Mouse (Mus musculus) myocyte (in vitro differentiated cells): ENCODE data around the gene Vgll4. TPM values are rescaled to one million over a fixed set of nuclear protein-coding genes. Genes with fewer than 3 reads are reported as not detected.

ENCODE experiments used
- H3K27me3 ChIP-seq: one replicate; pipeline ENCODE4 v1.6.1; 2011; ENCODE audit not compliant: control insufficient read depth, insufficient read depth, insufficient read length
- H3K36me3 ChIP-seq: one replicate; pipeline ENCODE4 v1.6.1; 2011; ENCODE audit not compliant: control insufficient read depth, insufficient read depth
- H3K4me2 ChIP-seq: one replicate; pipeline ENCODE4 v1.6.1; 2011; ENCODE audit warnings: low read depth, control low read depth
- H3K4me3 ChIP-seq: one replicate; pipeline ENCODE4 v1.5.1; 2011; ENCODE audit warnings: mild to moderate bottlenecking, control low read depth, moderate library complexity
- H3K79me2 ChIP-seq: one replicate; pipeline ENCODE4 v1.6.1; 2011; ENCODE audit not compliant: control insufficient read depth, insufficient read depth
- H3ac ChIP-seq: one replicate; pipeline ENCODE4 v1.6.1; 2011; ENCODE audit not compliant: control insufficient read depth, insufficient read length
- CEBPB ChIP-seq: IDR thresholded peaks from 2 replicates; pipeline ENCODE4 v1.6.1; 2011; ENCODE audit warnings: mild to moderate bottlenecking, moderate library complexity; ENCODE audit not compliant: poor library complexity, insufficient read depth, severe bottlenecking
- E2F4 ChIP-seq: IDR thresholded peaks from one replicate; pipeline ENCODE4 v1.6.1; 2011; ENCODE audit warnings: mild to moderate bottlenecking, control low read depth, moderate library complexity; ENCODE audit not compliant: insufficient read depth
- MAX ChIP-seq: IDR thresholded peaks from one replicate; pipeline ENCODE4 v1.6.1; 2011; ENCODE audit warnings: low read depth, mild to moderate bottlenecking, control low read depth
- MYOD1 ChIP-seq, 3 experiments: IDR thresholded peaks; one replicate each; pipeline ENCODE4 v1.6.1; 2011; ENCODE audit warnings: control low read depth in 2 of 3, low read depth in 2 of 3, mild to moderate bottlenecking in 2 of 3, moderate library complexity in 1 of 3; ENCODE audit not compliant: insufficient read length in 2 of 3, control insufficient read depth in 1 of 3
- MYOG ChIP-seq, 3 experiments: IDR thresholded peaks; one replicate each; pipeline ENCODE4 v1.6.1; 2011; ENCODE audit warnings: control low read depth in 2 of 3, low read depth in 2 of 3, mild to moderate bottlenecking in 2 of 3; ENCODE audit not compliant: insufficient read length in 2 of 3, control insufficient read depth in 1 of 3, insufficient read depth in 1 of 3
- POLR2A ChIP-seq: IDR thresholded peaks from one replicate; pipeline ENCODE4 v1.6.1; 2011; ENCODE audit warnings: low read depth, mild to moderate bottlenecking, control low read depth, moderate library complexity; ENCODE audit not compliant: insufficient read length
- POLR2AphosphoS2 ChIP-seq: IDR thresholded peaks from one replicate; pipeline ENCODE4 v1.6.1; 2011; ENCODE audit warnings: low read depth, control low read depth; ENCODE audit not compliant: insufficient read length
- REST ChIP-seq: IDR thresholded peaks from one replicate; pipeline ENCODE4 v1.6.1; 2011; ENCODE audit warnings: mild to moderate bottlenecking, control low read depth, moderate library complexity; ENCODE audit not compliant: insufficient read depth, insufficient read length
- SRF ChIP-seq: IDR thresholded peaks from one replicate; pipeline ENCODE4 v1.6.1; 2011; ENCODE audit warnings: low read depth; ENCODE audit not compliant: control insufficient read depth, insufficient read length
- TCF12 ChIP-seq: IDR thresholded peaks from one replicate; pipeline ENCODE4 v1.6.1; 2011; ENCODE audit warnings: mild to moderate bottlenecking, control low read depth; ENCODE audit not compliant: poor library complexity, insufficient read depth, severe bottlenecking
- TCF3 ChIP-seq: IDR thresholded peaks from one replicate; pipeline ENCODE4 v1.6.1; 2011; ENCODE audit warnings: low read depth, control low read depth; ENCODE audit not compliant: insufficient read length
- USF1 ChIP-seq: IDR thresholded peaks from one replicate; pipeline ENCODE4 v1.6.1; 2011; ENCODE audit warnings: low read depth, mild to moderate bottlenecking, control low read depth, moderate library complexity
- polyA plus RNA-seq: library from polyadenylated mRNA; unstranded; fragments of >200 nt; fragmentation: generic; extraction: Trizol; gene quantifications from one replicate; pipeline ENCODE4 v1.2.1, GENCODE M21; 2012; ENCODE audit warnings: missing spikeins

Vgll4 gene
- polyA plus RNA-seq, 1 experiment, result 21.1 TPM

DNA sequence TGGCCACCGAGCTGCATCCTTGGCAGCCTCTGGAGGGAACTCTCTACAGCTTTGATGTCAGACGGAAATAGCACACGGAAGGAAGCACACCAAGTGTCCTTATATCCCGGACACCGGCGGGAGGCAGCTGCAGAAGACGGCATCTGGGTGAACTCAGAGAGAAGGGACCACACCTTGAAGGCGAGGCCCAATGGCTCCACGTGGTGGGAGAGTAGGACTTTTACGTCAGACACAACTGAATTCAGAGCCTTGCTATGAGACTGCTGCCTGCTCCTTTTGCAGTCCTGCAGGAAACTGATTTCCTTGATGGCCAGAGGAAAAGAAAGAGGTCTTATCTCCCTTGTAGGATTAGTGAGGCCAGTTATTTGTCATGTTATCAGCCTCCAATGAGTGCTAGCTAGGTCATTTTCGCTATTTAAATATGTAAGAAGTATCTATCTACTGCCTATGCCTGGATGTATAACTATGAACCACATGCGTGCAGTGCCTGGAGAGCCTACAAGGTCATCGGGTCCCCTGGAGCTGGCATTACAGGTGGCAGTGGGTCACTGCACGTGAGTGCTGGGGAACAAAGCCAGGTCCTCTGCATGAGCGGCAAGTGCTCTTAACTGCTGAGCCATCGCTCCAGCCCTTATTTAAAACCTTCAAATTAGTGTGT is 28.7 kb upstream of the Vgll4 start:
- no peaks in the 10 kb centered on the region for H3K79me2 ChIP-seq
- no peaks in the 10 kb centered on the region for H3K27me3 ChIP-seq
- H3K4me2 ChIP-seq, result no peak overlapping the region
- no peaks in the 10 kb centered on the region for H3K36me3 ChIP-seq
- H3K4me3 ChIP-seq, result no peak overlapping the region
- H3ac ChIP-seq, result no peak overlapping the region
- no peak for TF ChIP-seq TCF12
- no peak for TF ChIP-seq MYOD1 (IDR thresholded peaks at IDR 0.05; ENCODE audit: control insufficient read depth in 1 of 3, insufficient read length in 2 of 3, low read depth in 2 of 3)
- TF ChIP-seq MAX, result no peak
- no peak for TF ChIP-seq POLR2AphosphoS2
- no peak for TF ChIP-seq MYOG (IDR thresholded peaks at IDR 0.05; ENCODE audit: control insufficient read depth in 1 of 3, insufficient read depth in 1 of 3, insufficient read length in 2 of 3, low read depth in 2 of 3)
- TF ChIP-seq REST, result no peak
- no peak for TF ChIP-seq SRF
- TF ChIP-seq CEBPB, result no peak
- no peak for TF ChIP-seq USF1
- TF ChIP-seq E2F4, result no peak
- TF ChIP-seq TCF3, result no peak
- TF ChIP-seq POLR2A, result no peak

DNA sequence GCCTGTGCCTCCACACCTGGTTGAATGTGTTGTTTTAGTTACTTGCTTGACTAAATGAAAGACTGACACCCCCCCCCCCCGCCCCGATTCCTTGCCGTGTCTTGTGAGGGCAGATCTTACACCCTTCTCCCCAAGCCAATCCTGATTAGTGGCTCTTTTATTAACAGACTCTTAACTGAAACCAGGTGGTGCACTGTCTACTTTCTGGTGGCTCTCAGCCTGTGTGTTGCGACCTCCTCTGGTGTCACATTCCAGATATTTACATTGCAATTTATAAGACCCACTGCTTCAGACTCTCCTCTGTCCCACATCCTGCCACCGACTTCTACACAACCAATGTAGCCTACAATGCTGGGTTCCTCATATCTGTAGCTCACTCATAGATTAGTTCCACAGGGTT is 27.7 kb upstream of the Vgll4 start:
- no peak overlapping the region for H3ac ChIP-seq
- H3K4me3 ChIP-seq, result no peak overlapping the region
- TF ChIP-seq MAX (no peak), POLR2AphosphoS2 (no peak), POLR2A (no peak), E2F4 (no peak), TCF12 (no peak), SRF (no peak), MYOG (IDR thresholded peaks at IDR 0.05; ENCODE audit: control insufficient read depth in 1 of 3, insufficient read depth in 1 of 3, insufficient read length in 2 of 3, low read depth in 2 of 3) (no peak), USF1 (no peak), CEBPB (no peak), MYOD1 (IDR thresholded peaks at IDR 0.05; ENCODE audit: control insufficient read depth in 1 of 3, insufficient read length in 2 of 3, low read depth in 2 of 3) (no peak), TCF3 (no peak)
- no peaks in the 10 kb centered on the region for H3K36me3 ChIP-seq
- H3K79me2 ChIP-seq, result no peaks in the 10 kb centered on the region
- H3K4me2 ChIP-seq, result no peak overlapping the region
- no peaks in the 10 kb centered on the region for H3K27me3 ChIP-seq

- H3K27me3 ChIP-seq, result no peaks in the 10 kb centered on the region
- H3K4me3 ChIP-seq, result no peak overlapping the region
- no peak for TF ChIP-seq TCF3
- TF ChIP-seq SRF, result no peak
- TF ChIP-seq CEBPB, result no peak
- TF ChIP-seq POLR2AphosphoS2, result no peak
- H3K36me3 ChIP-seq, result no peaks in the 10 kb centered on the region
- no peak overlapping the region for H3K4me2 ChIP-seq
- H3ac ChIP-seq, result no peak overlapping the region
- H3K79me2 ChIP-seq, result no peaks in the 10 kb centered on the region
Measured at GRCm38 (mm10) chr6:114996910-114997309, 27.1 kb upstream of the Vgll4 start.

- TF ChIP-seq TCF12 (no peak), CEBPB (no peak), REST (no peak), MYOG (IDR thresholded peaks at IDR 0.05; ENCODE audit: control insufficient read depth in 1 of 3, insufficient read depth in 1 of 3, insufficient read length in 2 of 3, low read depth in 2 of 3) (no peak), POLR2A (no peak), MAX (no peak), TCF3 (no peak), USF1 (no peak), POLR2AphosphoS2 (no peak), SRF (no peak), MYOD1 (IDR thresholded peaks at IDR 0.05; ENCODE audit: control insufficient read depth in 1 of 3, insufficient read length in 2 of 3, low read depth in 2 of 3) (no peak), E2F4 (no peak)
- Histone ChIP-seq H3K36me3 (no peaks in the 10 kb centered on the region), H3K4me2 (no peak overlapping the region), H3ac (no peak overlapping the region), H3K4me3 (no peak overlapping the region), H3K27me3 (no peaks in the 10 kb centered on the region), H3K79me2 (no peaks in the 10 kb centered on the region)
Measured at GRCm38 (mm10) chr6:114994079-114994478, 24.3 kb upstream of the Vgll4 start.

GRCm38 (mm10) chr6:114993659-114994058 is 23.9 kb upstream of the Vgll4 start:
- no peak overlapping the region for H3K4me2 ChIP-seq
- H3K79me2 ChIP-seq, result no peaks in the 10 kb centered on the region
- no peak overlapping the region for H3K4me3 ChIP-seq
- TF ChIP-seq TCF3, result no peak
- TF ChIP-seq CEBPB, result no peak
- H3K27me3 ChIP-seq, result no peaks in the 10 kb centered on the region
- H3K36me3 ChIP-seq, result no peaks in the 10 kb centered on the region
- H3ac ChIP-seq, result no peak overlapping the region
